Mouse (Mus musculus): ENCODE results near the gene Fam20c. TPM values are rescaled to one million over a fixed set of nuclear protein-coding genes. Genes with fewer than 3 reads are reported as not detected.

Gene Fam20c
- total RNA-seq, 2 experiments from 2014 or later: 22.4 to 24.6 TPM

- DNase-seq (ENCODE audit: low spot score): peak; percentile 32
These were observed 1.4 kb downstream of the Fam20c start for GRCm38 (mm10) chr5:138755453-138756301.

GRCm38 (mm10) chr5:138756311-138757085 is 2.2 kb downstream of the Fam20c start:
- peak; percentile 73 for DNase-seq (ENCODE audit: low spot score)

GRCm38 (mm10) chr5:138757135-138757534 is 2.8 kb downstream of the Fam20c start:
- DNase-seq (ENCODE audit: low spot score): no peak

GRCm38 (mm10) chr5:138757616-138758015 is 3.3 kb downstream of the Fam20c start:
- DNase-seq (ENCODE audit: low spot score): no peak

- peak; percentile 60 for DNase-seq (ENCODE audit: low spot score)
These were observed 4.2 kb downstream of the Fam20c start for GRCm38 (mm10) chr5:138758533-138758932.

- no peak for DNase-seq (ENCODE audit: low spot score)
These were observed 7.6 kb downstream of the Fam20c start for GRCm38 (mm10) chr5:138761836-138762334.

- DNase-seq (ENCODE audit: low spot score): peak; percentile 38
These were observed 8.0 kb downstream of the Fam20c start for GRCm38 (mm10) chr5:138762361-138762760.

- no peak for DNase-seq (ENCODE audit: low spot score)
These were observed 10.3 kb downstream of the Fam20c start for GRCm38 (mm10) chr5:138764601-138765000.

GRCm38 (mm10) chr5:138767650-138768049 is 13.3 kb downstream of the Fam20c start:
- no peak for DNase-seq (ENCODE audit: low spot score)

- DNase-seq (ENCODE audit: low spot score): no peak
These were observed 14.4 kb downstream of the Fam20c start for GRCm38 (mm10) chr5:138768704-138769103.

- no peak for DNase-seq (ENCODE audit: low spot score)
These were observed 14.8 kb downstream of the Fam20c start for GRCm38 (mm10) chr5:138769126-138769525.

GRCm38 (mm10) chr5:138775096-138775495 is 20.8 kb downstream of the Fam20c start:
- no peak for DNase-seq (ENCODE audit: low spot score)

GRCm38 (mm10) chr5:138776346-138776745 is 22.0 kb downstream of the Fam20c start:
- peak; percentile 42 for DNase-seq (ENCODE audit: low spot score)

- DNase-seq (ENCODE audit: low spot score): no peak
These were observed 24.6 kb downstream of the Fam20c start for GRCm38 (mm10) chr5:138778731-138779463.

- DNase-seq (ENCODE audit: low spot score): no peak
These were observed 25.3 kb downstream of the Fam20c start for GRCm38 (mm10) chr5:138779655-138780054.

- DNase-seq (ENCODE audit: low spot score): no peak
These were observed 28.4 kb downstream of the Fam20c start for GRCm38 (mm10) chr5:138782697-138783096.

- no peak for DNase-seq (ENCODE audit: low spot score)
These were observed 28.9 kb downstream of the Fam20c start for GRCm38 (mm10) chr5:138783181-138783580.

- no peak for DNase-seq (ENCODE audit: low spot score)
These were observed 31.7 kb downstream of the Fam20c start for GRCm38 (mm10) chr5:138785986-138786515.

GRCm38 (mm10) chr5:138787648-138788047 is 33.3 kb downstream of the Fam20c start:
- DNase-seq (ENCODE audit: low spot score): no peak

- no peak for DNase-seq (ENCODE audit: low spot score)
These were observed 34.3 kb downstream of the Fam20c start for GRCm38 (mm10) chr5:138788481-138789211.

Data from gastrocnemius, adult 18-20 months (tissue).